Mouse (Mus musculus) forebrain, embryonic 10.5 days (tissue): ENCODE results near the gene Nav1. TPM values are rescaled to one million over a fixed set of nuclear protein-coding genes. Genes with fewer than 3 reads are reported as not detected.
A peak's percentile ranks its signal among the peaks of the same experiment; 100 is the strongest.

Experiments
- DNase-seq: peaks from one replicate; pipeline ENCODE4 v3.0.0-alpha.2; 2017; ENCODE audit warnings: low spot score; ENCODE audit errors: extremely low spot score
- H3K27ac ChIP-seq: fragments of 300-500 bp; sonication (generic); 2 replicates; pipeline ENCODE4 v1.5.1; 2016; ENCODE audit warnings: mild to moderate bottlenecking
- H3K27me3 ChIP-seq: fragments of 300-500 bp; sonication (generic); 2 replicates; pipeline ENCODE4 v1.6.1; 2016; ENCODE audit warnings: mild to moderate bottlenecking; ENCODE audit not compliant: poor library complexity, severe bottlenecking
- H3K36me3 ChIP-seq: fragments of 300-500 bp; sonication (generic); replicated peaks from 2 replicates; pipeline ENCODE4 v1.6.1; 2016; ENCODE audit warnings: mild to moderate bottlenecking, moderate library complexity
- H3K4me1 ChIP-seq: fragments of 300-500 bp; sonication (generic); 2 replicates; pipeline ENCODE4 v1.6.1; 2016
- H3K4me3 ChIP-seq: fragments of 300-500 bp; sonication (generic); 2 replicates; pipeline ENCODE4 v1.5.1; 2016; ENCODE audit warnings: mild to moderate bottlenecking, moderate library complexity
- H3K9me3 ChIP-seq: fragments of 300-500 bp; sonication (generic); 2 replicates; pipeline ENCODE4 v1.6.1; 2016; ENCODE audit warnings: mild to moderate bottlenecking, moderate library complexity
- WGBS: fragments of 180-500 bp; shearing (Covaris S2); methylation state at CpG from one replicate; pipeline ENCODE4 v1.1.7; 2016; 5-methylcytosine and 5-hydroxymethylcytosine counted together
- polyA plus RNA-seq: library from polyadenylated mRNA; unstranded; fragments of >200 nt; fragmentation: Nextera tagmentation; extraction: Ambion mirVana; gene quantifications from 2 replicates; pipeline ENCODE4 v1.2.1, GENCODE M21; 2016

The Nav1 gene
- polyA plus RNA-seq, 1 experiment from 2014 or later = 25.3 TPM

- H3K27ac ChIP-seq = 0 out of 2 replicates have a peak overlapping the region, but pooled peaks have one; percentile 25
- peaks cover 17% of the 10 kb centered on the region for H3K27me3 ChIP-seq
- WGBS = 82% methylated on average over 9 of the region's 9 CpGs
- no peak for DNase-seq
- H3K36me3 ChIP-seq = no peaks in the 10 kb centered on the region
- peaks cover 92% of the 10 kb centered on the region for H3K4me1 ChIP-seq
- H3K9me3 ChIP-seq = no peaks in the 10 kb centered on the region
- no peak overlapping the region for H3K4me3 ChIP-seq
Observed at GRCm38 (mm10) chr1:135514913-135515632, 92.0 kb downstream of the Nav1 start.

GRCm38 (mm10) chr1:135514046-135514445 is 93.0 kb downstream of the Nav1 start:
- no peaks in the 10 kb centered on the region for H3K36me3 ChIP-seq
- no peak for DNase-seq
- H3K27ac ChIP-seq = no peak overlapping the region; the same call in 1 of the 2 replicates
- no peak overlapping the region for H3K4me3 ChIP-seq
- H3K4me1 ChIP-seq = peaks cover 100% of the 10 kb centered on the region
- WGBS = 71% methylated on average over 4 of the region's 4 CpGs
- H3K9me3 ChIP-seq = no peaks in the 10 kb centered on the region
- H3K27me3 ChIP-seq = peaks cover 26% of the 10 kb centered on the region

GRCm38 (mm10) chr1:135513464-135513863 is 93.6 kb downstream of the Nav1 start:
- WGBS = 52% methylated on average over 5 of the region's 5 CpGs
- peaks cover 100% of the 10 kb centered on the region for H3K4me1 ChIP-seq
- peak overlapping the region; percentile 73 for H3K27ac ChIP-seq
- no peaks in the 10 kb centered on the region for H3K9me3 ChIP-seq
- no peak for DNase-seq
- no peak overlapping the region for H3K4me3 ChIP-seq
- peaks cover 32% of the 10 kb centered on the region for H3K27me3 ChIP-seq
- H3K36me3 ChIP-seq = no peaks in the 10 kb centered on the region

GRCm38 (mm10) chr1:135510346-135510977 is 96.6 kb downstream of the Nav1 start:
- under 1% methylated on average over 30 of the region's 30 CpGs for WGBS
- H3K27ac ChIP-seq = peak overlapping the region; percentile 85
- DNase-seq = peak; percentile 71
- peaks cover 21% of the 10 kb centered on the region for H3K36me3 ChIP-seq
- H3K4me3 ChIP-seq = peak overlapping the region; percentile 72
- H3K9me3 ChIP-seq = no peaks in the 10 kb centered on the region
- peaks cover 88% of the 10 kb centered on the region for H3K4me1 ChIP-seq
- H3K27me3 ChIP-seq = peaks cover 33% of the 10 kb centered on the region

GRCm38 (mm10) chr1:135509145-135510084 is 97.7 kb downstream of the Nav1 start:
- H3K9me3 ChIP-seq = no peaks in the 10 kb centered on the region
- peak overlapping the region; percentile 85 for H3K27ac ChIP-seq
- H3K4me1 ChIP-seq = peaks cover 78% of the 10 kb centered on the region
- 5% methylated on average over 16 of the region's 16 CpGs for WGBS
- DNase-seq = no peak
- H3K4me3 ChIP-seq = peak overlapping the region; percentile 72
- peaks cover 33% of the 10 kb centered on the region for H3K27me3 ChIP-seq
- peaks cover 30% of the 10 kb centered on the region for H3K36me3 ChIP-seq

GRCm38 (mm10) chr1:135508349-135508634 is 98.8 kb downstream of the Nav1 start:
- Histone ChIP-seq H3K4me1 (peaks cover 67% of the 10 kb centered on the region), H3K36me3 (peaks cover 36% of the 10 kb centered on the region), H3K4me3 (peak overlapping the region; percentile 72), H3K27ac (peak overlapping the region; percentile 85), H3K9me3 (no peaks in the 10 kb centered on the region), H3K27me3 (peaks cover 33% of the 10 kb centered on the region)
- DNase-seq = no peak
- WGBS = 14% methylated on average over 3 of the region's 3 CpGs

GRCm38 (mm10) chr1:135507572-135508348 is 99.3 kb downstream of the Nav1 start:
- Histone ChIP-seq H3K4me1 (peaks cover 64% of the 10 kb centered on the region), H3K4me3 (peak overlapping the region; percentile 72), H3K36me3 (peaks cover 36% of the 10 kb centered on the region), H3K9me3 (no peaks in the 10 kb centered on the region), H3K27ac (peak overlapping the region; percentile 85), H3K27me3 (peaks cover 33% of the 10 kb centered on the region)
- 23% methylated on average over 14 of the region's 14 CpGs for WGBS
- DNase-seq = no peak

GRCm38 (mm10) chr1:135505499-135505898 is 101.6 kb downstream of the Nav1 start:
- Histone ChIP-seq H3K27me3 (peaks cover 15% of the 10 kb centered on the region), H3K36me3 (peaks cover 36% of the 10 kb centered on the region), H3K4me1 (peaks cover 64% of the 10 kb centered on the region), H3K27ac (no peak overlapping the region), H3K4me3 (no peak overlapping the region), H3K9me3 (no peaks in the 10 kb centered on the region)
- no peak for DNase-seq
- WGBS = 87% methylated on average over 7 of the region's 7 CpGs

- Histone ChIP-seq H3K27ac (no peak overlapping the region), H3K27me3 (peaks cover under 1% of the 10 kb centered on the region; the same call in 1 of the 2 replicates), H3K4me3 (no peak overlapping the region), H3K36me3 (peaks cover 36% of the 10 kb centered on the region), H3K9me3 (no peaks in the 10 kb centered on the region), H3K4me1 (peaks cover 64% of the 10 kb centered on the region)
- no peak for DNase-seq
- WGBS = 98% methylated on average over 2 of the region's 2 CpGs
Observed at GRCm38 (mm10) chr1:135503436-135503835, 103.7 kb downstream of the Nav1 start.

GRCm38 (mm10) chr1:135502750-135503149 is 104.3 kb downstream of the Nav1 start:
- Histone ChIP-seq H3K27ac (peak overlapping the region; percentile 4), H3K4me3 (no peak overlapping the region), H3K9me3 (no peaks in the 10 kb centered on the region), H3K27me3 (no peaks in the 10 kb centered on the region), H3K36me3 (peaks cover 36% of the 10 kb centered on the region), H3K4me1 (peaks cover 64% of the 10 kb centered on the region)
- DNase-seq = no peak
- 82% methylated on average over 9 of the region's 9 CpGs for WGBS

- peaks cover 30% of the 10 kb centered on the region for H3K36me3 ChIP-seq
- H3K4me1 ChIP-seq = peaks cover 62% of the 10 kb centered on the region
- 25% methylated on average over 8 of the region's 8 CpGs for WGBS
- H3K4me3 ChIP-seq = no peak overlapping the region
- H3K27ac ChIP-seq = peak overlapping the region; percentile 4; the same call in 1 of the 2 replicates
- no peaks in the 10 kb centered on the region for H3K9me3 ChIP-seq
- H3K27me3 ChIP-seq = no peaks in the 10 kb centered on the region
- DNase-seq = no peak
Observed at GRCm38 (mm10) chr1:135502135-135502534, 105.0 kb downstream of the Nav1 start.
